Mouse (Mus musculus) kidney, postnatal 4 days (tissue): ENCODE results near the gene Zdhhc11.
"Not testable (repeated sequence)": the region's sequence is repeated elsewhere in the genome, so short reads cannot be mapped to it uniquely, and the experiment has no call there.

ENCODE experiments used
- DNase-seq, 2 experiments: peaks; one replicate each; pipeline ENCODE4 v3.0.0; 2021; ENCODE audit warnings: mixed read lengths in 2 of 2

The Zdhhc11 gene

GRCm38 (mm10) chr13:73963551-73963950 is at the start of gene Zdhhc11:
Gene Zdhhc11, plus strand, starts transcription at chr13:73963851.
- DNase-seq, result no peak

GRCm38 (mm10) chr13:73932201-73932600 is 31.4 kb upstream of the Zdhhc11 start:
- DNase-seq, result no peak

- no peak for DNase-seq
Observed at GRCm38 (mm10) chr13:73936938-73937320, 26.7 kb upstream of the Zdhhc11 start.

- DNase-seq, result peak; percentile 95 to 97
Observed at GRCm38 (mm10) chr13:73937321-73938176, 26.1 kb upstream of the Zdhhc11 start, which contains the start of the genes Trip13 and Brd9. Gene Trip13, minus strand, starts transcription at chr13:73937784. Gene Brd9, plus strand, starts transcription at chr13:73937811.

- peak in 1 of 2 experiments; percentile 7 for DNase-seq
Observed at GRCm38 (mm10) chr13:73938177-73938560, 25.5 kb upstream of the Zdhhc11 start.

- DNase-seq, result no peak
Observed at GRCm38 (mm10) chr13:73939101-73939500, 24.6 kb upstream of the Zdhhc11 start.

- no peak for DNase-seq
Observed at GRCm38 (mm10) chr13:73944606-73945005, 19.0 kb upstream of the Zdhhc11 start.

- DNase-seq, result no peak
Observed at GRCm38 (mm10) chr13:73953551-73954130, 10.0 kb upstream of the Zdhhc11 start.

GRCm38 (mm10) chr13:73954666-73955065 is 9.0 kb upstream of the Zdhhc11 start:
- no peak for DNase-seq

- no peak for DNase-seq
Observed at GRCm38 (mm10) chr13:73955531-73955930, 8.1 kb upstream of the Zdhhc11 start.

GRCm38 (mm10) chr13:73960117-73960652 is 3.5 kb upstream of the Zdhhc11 start:
- no peak for DNase-seq

GRCm38 (mm10) chr13:73961177-73961576 is 2.5 kb upstream of the Zdhhc11 start:
- peak in 1 of 2 experiments; percentile 11 for DNase-seq

- peak; percentile 56 to 75 for DNase-seq
Observed at GRCm38 (mm10) chr13:73970545-73971448, 7.1 kb downstream of the Zdhhc11 start.

GRCm38 (mm10) chr13:73974523-73974922 is 10.9 kb downstream of the Zdhhc11 start:
- no peak for DNase-seq

- no peak for DNase-seq
Observed at GRCm38 (mm10) chr13:73976935-73977334, 13.3 kb downstream of the Zdhhc11 start.

- DNase-seq, result no peak
Observed at GRCm38 (mm10) chr13:73990325-73990724, 26.7 kb downstream of the Zdhhc11 start.

GRCm38 (mm10) chr13:73990761-73991160 is 27.1 kb downstream of the Zdhhc11 start:
- DNase-seq, result no peak

GRCm38 (mm10) chr13:73991267-73991666 is 27.6 kb downstream of the Zdhhc11 start:
- no peak for DNase-seq

- DNase-seq, result no peak
Observed at GRCm38 (mm10) chr13:73996456-73996855, 32.8 kb downstream of the Zdhhc11 start.

- no peak for DNase-seq
Observed at GRCm38 (mm10) chr13:74000519-74000918, 36.9 kb downstream of the Zdhhc11 start.

GRCm38 (mm10) chr13:74000961-74001360 is 37.3 kb downstream of the Zdhhc11 start:
- no peak for DNase-seq

GRCm38 (mm10) chr13:74001492-74001891 is 37.8 kb downstream of the Zdhhc11 start:
- no peak for DNase-seq

GRCm38 (mm10) chr13:74006881-74007280 is 43.2 kb downstream of the Zdhhc11 start:
- DNase-seq, result not testable (repeated sequence)
